Mouse (Mus musculus) lung, postnatal 0 days (tissue): ENCODE results near the gene Erlin1.

Experiments used
- CTCF ChIP-seq: IDR thresholded peaks from 2 replicates; pipeline ENCODE4 v1.5.1; 2016; ENCODE audit warnings: antibody characterized with exemption, mild to moderate bottlenecking
- EP300 ChIP-seq: IDR thresholded peaks from 2 replicates; pipeline ENCODE4 v1.6.1; 2016; ENCODE audit warnings: antibody characterized with exemption, mild to moderate bottlenecking, control low read depth

DNA sequence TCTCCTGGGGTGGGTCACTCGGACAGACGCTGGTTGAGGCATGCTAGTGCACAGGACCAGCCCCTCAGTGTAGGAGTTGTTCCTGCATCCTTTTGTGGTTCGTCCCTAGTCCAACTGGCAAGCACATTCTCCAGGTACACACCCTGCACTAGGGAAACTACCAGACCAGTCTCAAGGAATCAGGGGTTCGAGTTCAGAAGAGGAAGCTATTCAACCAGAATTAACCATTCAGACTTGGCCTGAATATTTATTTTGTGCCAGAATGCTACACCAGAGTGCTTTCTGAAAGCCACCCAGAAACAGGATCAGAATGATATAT is 288 bp upstream of the Erlin1 start:
- TF ChIP-seq CTCF, result no peak
- TF ChIP-seq EP300, result no peak
